Mouse (Mus musculus): ENCODE measurements around the gene Atp5c1.

Gene Atp5c1

DNA sequence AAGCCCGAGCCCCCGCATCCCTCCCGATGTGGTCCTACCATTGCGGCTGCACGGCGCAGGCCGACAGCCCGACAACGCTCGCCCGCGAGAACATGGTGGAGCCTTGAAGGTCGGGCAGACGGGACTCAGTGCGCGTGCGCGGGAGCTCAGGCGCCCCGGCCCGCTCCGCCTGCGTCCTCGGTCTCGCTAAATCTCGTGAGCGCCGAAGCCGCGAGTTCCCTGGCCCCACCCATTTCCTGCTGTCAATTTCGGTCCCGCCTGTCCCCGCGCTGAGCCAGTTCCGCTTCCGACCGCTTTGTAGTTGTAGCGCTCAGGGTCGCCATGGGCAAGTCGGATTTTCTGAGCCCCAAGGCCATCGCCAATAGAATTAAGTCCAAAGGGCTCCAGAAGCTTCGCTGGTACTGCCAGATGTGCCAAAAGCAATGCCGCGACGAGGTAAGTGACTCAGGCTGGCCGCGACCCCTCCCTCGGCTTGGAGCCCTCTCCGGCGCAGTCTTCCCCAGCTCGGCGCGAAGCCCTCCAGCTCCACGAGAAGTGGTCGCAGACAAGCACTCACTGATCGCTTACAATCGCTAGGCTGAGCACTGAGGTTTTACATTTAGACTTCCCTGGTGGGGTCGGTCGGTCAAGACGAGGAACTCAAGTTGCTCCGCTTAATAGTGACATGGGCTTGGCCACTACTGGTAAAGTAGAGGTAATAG, at the start of gene Atp5c1, which contains the start of gene Kin:
Gene Atp5c1 (minus strand): TSS at position 201 of the 701 bp plus-strand sequence.
Gene Kin (plus strand): TSS at position 284 of the 701 bp plus-strand sequence.
- peak; percentile 90 for DNase-seq (ENCODE audit: low read depth)

DNA sequence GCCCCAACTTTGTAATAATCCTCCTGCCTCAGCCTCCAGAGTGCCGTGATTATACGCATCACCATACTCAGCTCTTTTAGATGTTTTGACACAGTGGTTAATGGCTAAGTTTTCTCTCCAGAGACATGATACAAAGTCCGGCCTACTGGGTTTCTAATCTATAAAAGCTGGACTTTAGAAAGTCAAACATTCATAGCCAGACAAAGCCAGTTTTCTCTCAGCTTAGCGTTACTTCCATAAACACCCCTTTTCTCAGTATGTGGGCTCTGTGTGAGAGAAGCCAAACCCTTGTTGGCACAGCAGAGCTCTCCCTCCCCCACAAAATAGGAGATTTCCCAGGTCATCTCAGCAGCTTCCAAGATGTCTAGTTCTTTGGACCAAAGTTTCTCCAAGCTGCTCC, 48.3 kb upstream of the Atp5c1 start:
- no peak for DNase-seq (ENCODE audit: low read depth)

DNA sequence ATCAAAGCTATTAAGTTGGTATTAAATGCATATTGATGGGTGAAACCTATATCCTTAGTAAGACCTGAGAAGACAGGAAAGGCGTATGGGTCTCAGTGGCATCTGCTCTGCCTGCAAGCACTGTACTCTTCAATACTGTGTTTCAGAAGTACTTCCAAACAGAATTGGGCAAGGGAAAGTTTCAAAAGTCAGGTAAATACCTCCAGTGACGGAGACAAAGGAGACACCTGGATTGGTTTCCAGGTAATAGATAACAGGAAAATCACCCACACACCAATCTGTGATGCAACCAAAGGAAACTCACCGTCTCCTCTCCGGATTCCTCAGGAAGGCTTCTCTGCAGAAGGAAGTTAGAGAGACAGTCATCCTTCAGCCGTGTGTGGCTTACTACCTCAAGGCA, 47.2 kb upstream of the Atp5c1 start:
- DNase-seq (ENCODE audit: low read depth): no peak

GRCm38 (mm10) chr2:10126122-10126521, 45.8 kb upstream of the Atp5c1 start:
- no peak for DNase-seq (ENCODE audit: low read depth)

DNA sequence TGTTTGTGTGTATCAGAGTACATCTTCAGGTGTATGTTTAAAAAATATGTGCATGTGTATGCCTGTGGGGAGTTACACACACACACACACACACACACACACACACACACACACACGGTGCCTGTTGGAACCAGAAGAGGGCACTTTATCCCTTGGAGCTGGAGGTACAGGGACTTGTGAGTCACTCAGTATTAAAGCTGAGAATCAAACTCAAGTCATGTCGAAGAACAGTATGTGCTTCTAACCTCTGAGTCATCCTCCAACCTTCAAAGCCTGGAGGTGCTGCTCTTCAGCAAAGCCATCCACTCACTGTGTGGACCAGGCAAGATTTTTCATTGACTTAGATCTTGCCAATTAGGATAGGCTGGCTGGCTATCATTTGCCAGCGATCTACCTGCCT, 41.5 kb upstream of the Atp5c1 start:
- DNase-seq (ENCODE audit: low read depth): no peak

DNA sequence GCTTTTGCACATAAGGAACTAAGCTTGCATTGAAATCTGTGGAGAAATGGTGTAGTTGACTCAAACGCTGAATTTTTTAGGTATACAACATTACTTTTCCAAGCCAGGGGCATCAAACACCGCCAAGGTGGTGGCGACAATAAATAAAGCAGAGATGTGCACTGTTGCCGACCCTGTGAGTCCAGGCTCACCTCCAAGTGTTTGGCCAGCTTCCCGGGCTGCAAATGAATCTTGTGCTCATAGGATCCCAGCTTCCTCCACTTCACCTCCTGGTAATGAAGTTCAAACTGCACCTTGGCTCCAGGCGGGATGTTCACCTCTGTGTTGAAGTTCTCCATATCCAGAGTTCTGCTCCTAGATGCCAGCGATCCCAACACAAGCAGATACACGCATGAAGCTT, 39.0 kb upstream of the Atp5c1 start:
- DNase-seq (ENCODE audit: low read depth): no peak

DNA sequence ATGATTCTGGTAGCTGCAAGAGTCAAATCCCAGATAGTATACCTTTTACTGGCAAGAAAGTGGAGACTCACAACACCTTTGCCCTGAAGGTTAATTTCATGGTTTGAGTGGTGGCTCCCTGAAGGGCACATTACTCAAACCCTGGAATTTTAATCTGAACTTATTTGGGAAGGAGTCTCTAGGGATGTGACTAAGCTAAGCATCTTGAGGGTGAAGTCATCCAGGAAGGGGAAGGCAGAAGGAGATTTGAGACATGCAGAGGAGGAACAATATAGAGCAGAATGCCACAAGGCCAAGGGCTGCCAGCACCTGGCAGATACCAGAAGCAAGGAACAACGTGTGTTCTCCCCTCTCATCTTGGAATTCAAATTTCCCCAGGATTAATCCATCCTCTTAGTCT, 38.4 kb upstream of the Atp5c1 start:
- DNase-seq (ENCODE audit: low read depth): no peak

DNA sequence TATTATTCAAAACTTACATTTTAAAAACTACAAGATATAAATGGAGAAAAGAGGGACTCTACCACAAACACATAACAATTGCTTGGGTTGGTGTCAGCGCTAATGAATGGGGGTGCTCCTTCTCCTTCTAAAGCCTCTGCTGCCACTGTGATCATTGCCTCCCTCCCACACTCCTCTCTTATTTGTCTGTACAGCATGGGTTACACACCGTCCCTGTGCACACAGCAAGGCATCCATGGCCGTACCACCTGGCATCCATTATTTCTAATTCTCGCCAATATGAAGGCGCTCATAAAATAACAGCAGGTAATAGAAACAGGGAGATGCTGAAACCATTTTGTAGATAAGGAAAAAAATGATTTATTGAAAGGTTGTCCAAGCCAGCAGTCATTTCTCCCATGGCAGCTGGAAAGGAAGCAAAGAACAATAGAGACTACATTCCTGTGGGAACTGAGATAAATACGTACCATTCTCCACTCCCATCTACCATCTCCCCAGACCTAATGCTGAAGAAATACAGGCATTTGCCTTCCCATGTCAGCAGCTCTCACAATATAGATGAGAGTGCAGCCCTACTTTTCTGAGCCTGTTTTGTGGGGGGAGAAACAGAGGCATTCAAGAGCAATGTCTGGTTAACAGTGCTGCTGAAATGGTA, 28.4 kb upstream of the Atp5c1 start:
- no peak for DNase-seq (ENCODE audit: low read depth)

- no peak for DNase-seq (ENCODE audit: low read depth)
These were observed 20.9 kb upstream of the Atp5c1 start for GRCm38 (mm10) chr2:10101180-10101579.

DNA sequence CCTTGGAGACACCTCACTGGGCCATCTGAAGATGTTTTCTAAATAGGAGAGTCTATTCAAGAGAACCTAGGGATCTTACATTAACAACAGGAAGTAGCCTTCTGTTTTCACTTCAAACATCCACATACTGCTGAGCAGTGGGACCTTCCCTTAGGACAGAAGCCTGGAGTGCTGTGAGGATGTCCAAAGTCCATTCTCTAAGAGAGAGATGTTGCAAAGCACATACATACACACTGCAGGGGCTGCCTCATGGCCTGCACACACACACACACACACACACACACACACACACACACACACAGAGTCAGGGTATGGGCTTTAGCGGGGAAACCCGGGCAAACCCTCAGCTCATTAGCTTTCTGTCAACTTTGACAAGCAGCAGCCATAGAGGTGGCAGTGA, 20.2 kb upstream of the Atp5c1 start:
- DNase-seq (ENCODE audit: low read depth): no peak

DNA sequence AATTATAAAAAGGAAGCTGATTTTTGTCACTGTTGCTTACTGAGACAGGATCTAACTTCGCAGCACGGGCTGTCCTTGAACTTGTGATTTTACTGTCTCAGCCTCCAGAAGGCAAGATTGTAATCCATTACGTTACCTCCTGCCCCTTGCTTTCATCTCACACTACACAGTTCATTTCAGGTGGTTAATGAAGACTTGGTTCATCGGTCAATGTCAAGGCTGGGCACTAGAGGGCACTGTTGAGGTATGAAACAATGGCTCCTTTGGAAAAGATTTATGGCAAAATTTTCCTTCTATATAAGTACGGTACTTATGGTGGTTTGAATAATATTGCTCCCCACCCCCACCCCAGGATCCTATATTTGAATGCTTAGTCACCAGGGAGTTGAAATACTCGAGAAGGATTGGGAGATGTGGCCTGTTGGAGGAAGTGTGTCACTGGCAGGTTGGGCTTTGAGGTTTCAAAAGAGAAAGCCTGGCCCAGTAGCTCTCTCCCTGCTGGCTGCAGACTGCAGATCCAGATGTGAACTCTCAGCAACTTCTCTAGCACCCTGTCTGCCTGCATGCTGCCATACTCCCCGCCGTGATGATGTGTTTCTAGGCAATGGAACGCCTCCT, 18.4 kb upstream of the Atp5c1 start:
- no peak for DNase-seq (ENCODE audit: low read depth)

DNA sequence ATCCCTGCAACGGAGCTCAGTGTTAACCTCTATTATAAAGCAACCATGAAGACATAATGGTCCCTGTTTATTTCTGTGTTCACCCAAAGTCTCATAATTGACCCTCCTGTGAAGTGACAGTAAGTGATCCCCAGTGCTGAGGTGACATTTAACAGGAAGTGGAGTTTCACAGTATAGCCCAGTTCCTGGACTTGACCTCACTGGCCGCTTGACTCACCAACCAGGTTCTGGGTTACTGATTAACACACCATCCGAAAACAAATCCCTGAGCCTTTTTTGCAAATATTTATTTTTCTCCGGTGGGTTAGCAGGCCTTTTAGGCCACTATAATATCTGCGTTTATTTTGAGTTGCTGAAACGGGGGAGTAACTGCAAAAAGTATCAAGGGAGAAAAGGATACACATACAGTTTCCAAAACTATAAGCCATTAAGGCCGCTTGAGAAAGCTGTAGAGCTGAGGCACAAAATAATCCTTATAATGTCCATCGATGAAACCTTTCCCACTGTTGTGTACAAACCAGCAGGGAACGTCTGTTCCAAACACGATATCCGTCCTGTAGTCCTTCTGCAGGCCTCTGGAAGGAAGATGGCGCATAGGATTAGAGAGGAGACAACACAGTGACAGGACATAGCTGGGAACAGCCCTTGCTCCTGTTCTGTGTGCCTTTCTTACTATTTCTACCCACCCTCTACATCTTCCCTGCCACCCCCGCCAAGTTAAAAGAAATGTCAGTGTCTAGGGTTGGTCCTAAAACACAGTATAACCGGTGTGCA, 14.2 kb upstream of the Atp5c1 start:
- DNase-seq (ENCODE audit: low read depth): no peak

GRCm38 (mm10) chr2:10087256-10087850, 7.0 kb upstream of the Atp5c1 start:
- DNase-seq (ENCODE audit: low read depth): no peak

- no peak for DNase-seq (ENCODE audit: low read depth)
These were observed 2.4 kb upstream of the Atp5c1 start for GRCm38 (mm10) chr2:10082737-10083136.

DNA sequence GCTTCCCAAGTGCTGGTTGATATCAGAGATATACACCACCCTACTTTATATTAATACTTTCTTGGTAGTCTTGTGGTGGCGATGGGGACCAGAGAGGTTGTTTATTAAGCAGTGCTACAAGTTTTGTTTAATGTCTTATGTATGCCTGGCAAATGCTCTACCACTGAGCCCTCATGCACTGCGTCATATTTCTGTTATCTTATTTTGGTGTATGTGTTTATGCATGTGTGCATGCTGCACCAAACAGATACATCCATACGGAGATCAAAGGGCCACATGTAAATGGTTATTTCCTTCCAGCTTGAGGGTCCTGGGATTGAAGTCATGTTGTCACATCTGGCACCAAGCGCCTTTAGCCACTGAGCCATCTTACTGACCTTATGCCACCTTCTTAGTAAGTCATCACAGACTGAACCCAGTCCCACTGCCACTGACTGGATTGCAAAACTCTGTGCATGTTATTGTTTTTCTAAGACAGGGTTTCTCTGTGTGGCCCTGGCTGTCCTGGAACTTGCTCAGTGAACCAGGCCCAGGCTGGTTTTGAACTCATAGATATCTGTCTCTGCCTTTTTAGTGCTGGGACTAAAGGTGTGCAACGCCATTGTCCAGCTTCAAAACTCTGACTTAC, 1.3 kb upstream of the Atp5c1 start:
- no peak for DNase-seq (ENCODE audit: low read depth)

DNA sequence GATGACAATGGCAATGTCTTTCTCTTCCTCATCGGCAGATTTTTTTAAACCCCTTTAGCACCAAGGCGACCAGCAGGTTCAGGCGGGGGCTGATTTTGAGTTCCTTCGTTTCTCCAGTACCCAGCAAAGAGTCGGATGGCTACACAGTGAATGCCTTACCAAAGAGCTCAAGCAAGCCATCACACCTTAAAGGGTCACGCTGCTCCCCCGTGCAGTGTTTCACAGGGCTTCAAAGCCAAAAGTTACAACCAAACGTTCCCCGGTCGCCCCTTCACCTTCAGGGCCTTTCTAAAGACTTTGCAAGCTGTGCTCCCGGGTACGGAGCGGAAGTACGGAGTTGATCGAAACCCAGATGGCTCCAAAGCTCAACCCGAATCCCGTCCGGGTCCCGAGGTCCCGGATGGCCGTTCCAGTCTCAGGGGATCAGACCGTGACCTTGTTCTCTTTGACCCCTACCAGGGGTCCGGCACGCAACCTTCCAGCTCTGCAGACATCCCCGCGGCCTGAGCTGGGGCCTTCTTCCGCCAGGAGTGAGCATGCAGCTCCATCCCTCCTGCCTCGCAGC, 483 bp downstream of the Atp5c1 start:
- no peak for DNase-seq (ENCODE audit: low read depth)

DNA sequence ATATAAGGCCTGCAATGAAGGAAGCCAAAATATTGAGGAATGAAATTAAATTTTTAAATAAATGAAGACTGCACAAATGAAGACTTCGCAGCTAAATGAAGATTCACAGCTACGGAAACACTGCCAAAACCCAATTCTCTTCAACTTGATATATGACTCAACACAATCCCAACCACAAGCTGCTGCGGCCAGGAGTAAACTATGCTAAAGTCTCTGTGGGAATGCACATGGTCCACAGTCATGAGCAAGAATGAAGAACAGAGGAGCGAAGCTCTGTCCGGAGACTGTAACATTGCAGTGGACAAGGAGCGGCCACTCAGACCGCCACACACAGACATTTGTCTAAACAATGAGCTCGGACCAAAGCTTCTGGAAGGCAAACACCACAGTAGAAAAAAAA, 3.6 kb downstream of the Atp5c1 start:
- no peak for DNase-seq (ENCODE audit: low read depth)

DNA sequence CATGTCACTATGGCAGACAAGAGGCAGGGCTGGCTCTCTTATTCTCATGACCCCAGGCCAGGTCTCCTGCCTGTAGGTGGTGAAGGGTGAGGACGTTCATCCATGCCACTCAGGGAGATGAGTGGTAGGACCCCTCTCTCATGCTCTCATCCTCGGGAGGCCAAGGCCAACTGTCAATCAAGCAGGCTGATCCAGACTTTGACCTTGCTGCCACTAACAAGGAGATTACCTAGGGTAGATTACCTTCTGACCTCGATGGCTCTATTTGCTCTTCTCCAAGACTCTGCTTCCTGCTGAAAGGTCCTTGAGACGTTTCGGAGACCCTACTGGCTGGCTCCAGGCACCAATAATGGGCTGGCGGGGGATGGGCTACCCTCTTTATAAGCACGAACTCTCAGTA, 5.8 kb downstream of the Atp5c1 start:
- no peak for DNase-seq (ENCODE audit: low read depth)

DNA sequence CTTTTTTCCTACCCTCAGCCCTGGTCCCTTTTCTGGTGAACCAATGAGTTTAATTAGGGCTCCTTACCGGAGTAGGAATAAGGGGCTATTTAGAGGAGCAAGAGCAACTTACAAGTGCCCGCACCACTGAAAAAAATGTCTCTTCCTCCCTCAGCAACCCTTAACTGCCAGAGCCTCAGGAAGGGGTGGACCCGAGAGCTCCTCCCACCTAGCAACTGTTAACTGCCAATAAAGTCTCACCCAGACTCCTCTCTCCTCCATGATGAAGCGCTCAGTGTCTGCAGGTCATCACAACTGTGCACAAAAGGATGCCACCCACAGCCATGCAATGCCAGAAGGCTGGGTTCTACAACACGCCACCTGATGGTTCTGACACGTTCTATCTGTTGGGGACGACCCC, 8.6 kb downstream of the Atp5c1 start:
- DNase-seq (ENCODE audit: low read depth): no peak

DNA sequence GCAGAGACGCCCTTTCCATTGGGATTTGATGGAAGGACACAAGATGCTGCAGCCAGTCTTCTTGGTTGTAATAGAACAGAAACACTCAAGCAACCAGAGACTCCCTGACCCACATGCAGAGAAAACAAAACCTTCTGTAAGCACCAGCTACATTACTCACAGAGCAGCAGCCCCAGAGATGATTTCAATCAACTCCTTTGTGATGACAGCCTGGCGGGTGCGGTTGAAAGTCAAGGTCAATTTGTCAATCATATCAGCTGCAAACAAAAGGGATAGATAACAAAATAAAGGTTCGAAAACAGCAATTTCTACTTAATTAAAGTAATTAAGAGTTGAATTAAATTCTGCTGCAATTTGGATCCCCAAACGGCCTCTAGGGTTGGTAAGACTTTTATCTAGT, 21.5 kb downstream of the Atp5c1 start:
- DNase-seq (ENCODE audit: low read depth): no peak

DNA sequence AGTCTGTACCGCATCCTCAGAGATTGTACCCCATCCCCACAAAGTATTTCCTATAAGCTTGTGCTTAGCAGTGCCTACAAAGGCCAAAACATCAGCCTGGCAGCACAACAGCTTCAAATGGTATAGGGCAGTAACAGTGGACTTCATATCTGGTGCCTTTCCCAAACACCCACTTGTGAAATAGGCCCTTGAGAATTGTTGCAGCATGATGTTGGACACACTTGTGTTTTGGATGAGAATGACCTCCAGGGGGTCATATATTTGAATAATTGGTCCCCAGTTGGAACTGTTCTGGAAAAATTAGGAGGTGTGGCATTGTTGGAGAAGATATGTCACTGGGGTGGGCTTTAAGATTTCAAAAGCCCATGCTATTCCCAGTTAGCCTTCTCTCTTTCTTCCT, 28.3 kb downstream of the Atp5c1 start:
- DNase-seq (ENCODE audit: low read depth): no peak

All from fibroblast of lung, adult 2 months (primary cell).